Mouse (Mus musculus): Measurements from ENCODE around the gene Rdm1.
"Not testable (repeated sequence)": the region's sequence is repeated elsewhere in the genome, so short reads cannot be mapped to it uniquely, and the experiment has no call there.

Gene Rdm1

GRCm38 (mm10) chr11:101626995-101627856 lies at the start of gene Rdm1:
Gene Rdm1, plus strand, starts transcription at chr11:101627195.
- in situ Hi-C loops (cut with MboI; ENCODE audit: low pct_unique_long_range_greater_than_20kb in 1 of 2, low sequenced_read_pairs in 2 of 2, unreplicated experiment in 1 of 2) = no loop called here

GRCm38 (mm10) chr11:101581081-101581764 lies 45.8 kb upstream of the Rdm1 start:
- in situ Hi-C loops (cut with MboI; ENCODE audit: low pct_unique_long_range_greater_than_20kb in 1 of 2, low sequenced_read_pairs in 2 of 2, unreplicated experiment in 1 of 2) = no loop called here

- in situ Hi-C loops (cut with MboI; ENCODE audit: low pct_unique_long_range_greater_than_20kb in 1 of 2, low sequenced_read_pairs in 2 of 2, unreplicated experiment in 1 of 2) = no loop called here
These were observed 44.6 kb upstream of the Rdm1 start, which contains the start of gene Tmem106a for GRCm38 (mm10) chr11:101582054-101583035. Gene Tmem106a, plus strand, starts transcription at chr11:101582242.

GRCm38 (mm10) chr11:101583205-101583604 lies 43.8 kb upstream of the Rdm1 start:
- in situ Hi-C loops (cut with MboI; ENCODE audit: low pct_unique_long_range_greater_than_20kb in 1 of 2, low sequenced_read_pairs in 2 of 2, unreplicated experiment in 1 of 2) = no loop called here

GRCm38 (mm10) chr11:101585031-101585430 lies 42.0 kb upstream of the Rdm1 start:
- in situ Hi-C loops (cut with MboI; ENCODE audit: low pct_unique_long_range_greater_than_20kb in 1 of 2, low sequenced_read_pairs in 2 of 2, unreplicated experiment in 1 of 2) = not testable (repeated sequence)

GRCm38 (mm10) chr11:101585805-101586204 lies 41.2 kb upstream of the Rdm1 start:
- in situ Hi-C loops (cut with MboI; ENCODE audit: low pct_unique_long_range_greater_than_20kb in 1 of 2, low sequenced_read_pairs in 2 of 2, unreplicated experiment in 1 of 2) = no loop called here

- in situ Hi-C loops (cut with MboI; ENCODE audit: low pct_unique_long_range_greater_than_20kb in 1 of 2, low sequenced_read_pairs in 2 of 2, unreplicated experiment in 1 of 2) = no loop called here
These were observed 39.3 kb upstream of the Rdm1 start for GRCm38 (mm10) chr11:101587676-101588075.

GRCm38 (mm10) chr11:101588868-101589267 lies 38.1 kb upstream of the Rdm1 start:
- in situ Hi-C loops (cut with MboI; ENCODE audit: low pct_unique_long_range_greater_than_20kb in 1 of 2, low sequenced_read_pairs in 2 of 2, unreplicated experiment in 1 of 2) = no loop called here

GRCm38 (mm10) chr11:101589444-101589843 lies 37.6 kb upstream of the Rdm1 start:
- in situ Hi-C loops (cut with MboI; ENCODE audit: low pct_unique_long_range_greater_than_20kb in 1 of 2, low sequenced_read_pairs in 2 of 2, unreplicated experiment in 1 of 2) = no loop called here

GRCm38 (mm10) chr11:101589989-101590624 lies 36.9 kb upstream of the Rdm1 start:
- in situ Hi-C loops (cut with MboI; ENCODE audit: low pct_unique_long_range_greater_than_20kb in 1 of 2, low sequenced_read_pairs in 2 of 2, unreplicated experiment in 1 of 2) = no loop called here

GRCm38 (mm10) chr11:101599156-101599555 lies 27.8 kb upstream of the Rdm1 start, which contains the start of gene Gm11634:
Gene Gm11634, minus strand, starts transcription at chr11:101599256.
- in situ Hi-C loops (cut with MboI; ENCODE audit: low pct_unique_long_range_greater_than_20kb in 1 of 2, low sequenced_read_pairs in 2 of 2, unreplicated experiment in 1 of 2) = no loop called here

GRCm38 (mm10) chr11:101602491-101602890 lies 24.5 kb upstream of the Rdm1 start:
- in situ Hi-C loops (cut with MboI; ENCODE audit: low pct_unique_long_range_greater_than_20kb in 1 of 2, low sequenced_read_pairs in 2 of 2, unreplicated experiment in 1 of 2) = no loop called here

- in situ Hi-C loops (cut with MboI; ENCODE audit: low pct_unique_long_range_greater_than_20kb in 1 of 2, low sequenced_read_pairs in 2 of 2, unreplicated experiment in 1 of 2) = no loop called here
These were observed 22.9 kb upstream of the Rdm1 start for GRCm38 (mm10) chr11:101604116-101604515.

GRCm38 (mm10) chr11:101604531-101605453 lies 22.2 kb upstream of the Rdm1 start:
- in situ Hi-C loops (cut with MboI; ENCODE audit: low pct_unique_long_range_greater_than_20kb in 1 of 2, low sequenced_read_pairs in 2 of 2, unreplicated experiment in 1 of 2) = not testable (repeated sequence)

- in situ Hi-C loops (cut with MboI; ENCODE audit: low pct_unique_long_range_greater_than_20kb in 1 of 2, low sequenced_read_pairs in 2 of 2, unreplicated experiment in 1 of 2) = not testable (repeated sequence)
These were observed 19.9 kb upstream of the Rdm1 start for GRCm38 (mm10) chr11:101607134-101607533.

- in situ Hi-C loops (cut with MboI; ENCODE audit: low pct_unique_long_range_greater_than_20kb in 1 of 2, low sequenced_read_pairs in 2 of 2, unreplicated experiment in 1 of 2) = no loop called here
These were observed 16.6 kb upstream of the Rdm1 start for GRCm38 (mm10) chr11:101610445-101610844.

- in situ Hi-C loops (cut with MboI; ENCODE audit: low pct_unique_long_range_greater_than_20kb in 1 of 2, low sequenced_read_pairs in 2 of 2, unreplicated experiment in 1 of 2) = no loop called here
These were observed 13.4 kb upstream of the Rdm1 start for GRCm38 (mm10) chr11:101613596-101613995.

Measured in mouse embryonic stem cell (cell line).